Mouse (Mus musculus) C3H10T1/2 (cell line): ENCODE results near the gene Ctns. TPM values are rescaled to one million over a fixed set of nuclear protein-coding genes. Genes with fewer than 3 reads are reported as not detected.

Experiments
- polyA plus RNA-seq, 2 experiments: library from polyadenylated mRNA; unstranded; fragments of >200 nt; fragmentation: generic; extraction: Trizol; gene quantifications; one replicate each; pipeline ENCODE4 v1.2.1; 2012; ENCODE audit warnings: missing spikeins in 2 of 2

Ctns gene
- 10 to 100 TPM in 1 of 2 experiments, 1 to 10 TPM in 1; 2.2 to 17.8 TPM for polyA plus RNA-seq

DNA sequence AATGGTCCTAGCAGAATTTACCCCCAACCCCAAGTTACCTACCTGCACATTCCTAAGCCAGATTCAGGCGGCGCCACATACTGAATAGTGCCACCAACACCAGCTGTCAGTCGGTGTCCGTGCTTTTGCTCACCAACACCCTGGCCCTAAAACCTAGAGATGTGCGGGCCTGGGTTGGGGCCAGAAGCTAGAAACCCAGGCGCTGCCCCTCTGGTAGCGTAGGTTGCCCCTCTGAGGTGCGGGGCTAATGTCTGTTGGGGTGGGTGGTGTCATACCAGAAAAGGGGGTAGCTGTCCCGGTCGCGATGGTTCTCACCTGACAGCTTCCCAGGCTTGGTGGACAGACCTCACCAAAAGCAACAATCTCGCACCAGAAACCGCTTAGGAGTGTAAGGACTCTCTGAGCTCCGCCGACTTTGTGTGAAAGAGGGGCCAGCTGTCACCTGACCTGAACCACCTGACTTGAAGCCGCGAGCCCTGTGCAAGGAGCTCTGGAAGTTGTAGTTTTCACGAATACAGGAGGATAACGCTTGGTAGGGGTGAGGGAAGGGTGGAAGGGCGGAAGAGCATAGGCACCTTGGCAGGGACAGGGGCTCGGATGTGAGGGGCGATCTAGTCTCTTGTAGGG is at the start of gene Ctns:
Gene Ctns (minus strand): TSS at position 440 of the 627 bp plus-strand sequence.

DNA sequence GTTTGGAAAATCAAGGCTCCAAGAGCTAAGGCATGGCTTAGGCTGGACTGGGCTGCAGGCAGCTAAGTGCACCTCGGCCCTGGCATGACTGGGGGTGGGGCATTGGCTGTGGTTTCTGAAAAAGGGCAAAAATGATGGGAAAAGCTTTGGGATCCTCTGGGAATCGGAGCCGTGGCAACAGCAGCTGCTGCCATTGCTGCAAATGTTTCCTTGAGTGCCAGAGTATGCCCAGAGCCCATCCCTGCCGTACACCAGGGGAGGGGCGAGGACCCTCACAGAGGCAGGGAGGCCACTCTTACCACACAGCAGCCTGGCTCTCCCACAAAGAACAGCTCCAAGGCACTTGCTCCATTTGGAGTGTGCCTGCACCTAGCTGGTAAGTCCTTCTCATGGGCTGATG is 35.1 kb upstream of the Ctns start, which contains the start of gene Trpv1:
Gene Trpv1 (plus strand): TSS at position 301 of the 400 bp plus-strand sequence.

DNA sequence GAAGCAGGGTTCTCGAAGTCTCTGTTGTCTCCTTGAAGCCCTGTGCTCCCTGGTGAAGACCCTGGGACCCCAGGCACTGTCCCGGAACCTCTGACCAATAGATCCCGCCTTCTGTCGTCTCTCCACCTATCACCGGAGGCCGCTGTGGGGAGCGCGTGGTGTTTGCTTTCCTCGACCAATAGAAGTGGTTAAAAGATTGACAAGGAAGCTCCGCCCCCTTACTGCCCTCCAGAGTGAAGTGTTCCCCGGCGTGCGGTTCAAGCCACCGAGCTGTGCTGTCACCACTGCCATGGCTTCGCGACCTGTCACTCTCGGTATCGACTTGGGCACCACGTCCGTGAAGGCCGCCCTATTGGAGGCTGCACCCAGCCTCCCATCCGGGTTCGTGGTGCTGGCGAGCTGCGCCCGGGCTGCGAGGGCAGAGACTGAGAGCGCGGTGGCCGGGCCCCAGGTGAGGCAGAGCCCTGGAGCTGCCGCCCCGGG is 429 bp upstream of the Ctns start, which contains the start of gene Shpk:
Gene Shpk (plus strand): TSS at position 231 of the 483 bp plus-strand sequence.

DNA sequence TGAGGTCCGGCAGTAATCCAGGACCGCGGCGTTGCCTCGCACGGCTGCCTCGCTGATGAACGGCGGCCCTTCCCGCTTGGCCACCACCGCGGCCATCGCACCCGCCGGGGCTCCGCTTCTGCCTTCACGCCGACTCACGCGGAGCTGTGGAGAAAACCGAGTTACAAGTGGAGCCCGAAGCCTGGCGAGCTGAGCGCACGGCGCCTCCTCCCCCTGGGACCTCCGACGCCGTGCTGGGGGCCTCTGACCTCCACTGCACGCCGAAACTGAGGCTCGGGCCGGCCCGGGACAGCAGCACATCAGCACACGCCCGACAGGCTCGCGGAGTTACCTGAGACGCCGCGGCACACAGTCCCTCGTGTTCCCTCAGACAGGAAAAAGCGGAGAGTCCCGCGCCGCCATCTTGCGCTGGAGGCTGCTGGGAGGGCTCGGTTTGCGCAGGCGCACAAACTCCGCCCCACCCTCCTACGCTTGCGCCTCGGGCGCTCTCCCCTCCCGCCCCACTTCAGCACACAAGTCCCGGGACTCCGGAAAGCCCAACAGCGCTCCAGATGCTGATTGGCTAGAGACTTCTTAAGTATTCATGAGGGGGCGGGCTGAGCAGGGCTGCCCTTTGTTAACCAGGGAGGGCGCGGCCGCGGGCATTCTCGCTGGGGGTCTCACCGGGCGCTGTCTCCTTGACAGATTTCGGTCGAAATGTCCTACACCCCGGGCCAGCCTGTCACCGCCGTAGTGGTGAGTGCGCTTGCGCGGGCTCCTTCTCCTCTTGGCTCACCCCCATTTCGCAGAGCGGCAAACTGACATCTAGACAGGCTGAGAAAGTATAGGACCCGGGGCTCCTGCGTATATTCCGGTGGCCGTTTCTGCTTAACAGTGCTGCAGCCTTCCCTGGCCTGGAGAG is 22.0 kb downstream of the Ctns start, which contains the start of the genes Emc6 and Tax1bp3:
Gene Emc6 (minus strand): TSS at position 430 of the 901 bp plus-strand sequence.
Gene Tax1bp3 (plus strand): TSS at position 476 of the 901 bp plus-strand sequence.

DNA sequence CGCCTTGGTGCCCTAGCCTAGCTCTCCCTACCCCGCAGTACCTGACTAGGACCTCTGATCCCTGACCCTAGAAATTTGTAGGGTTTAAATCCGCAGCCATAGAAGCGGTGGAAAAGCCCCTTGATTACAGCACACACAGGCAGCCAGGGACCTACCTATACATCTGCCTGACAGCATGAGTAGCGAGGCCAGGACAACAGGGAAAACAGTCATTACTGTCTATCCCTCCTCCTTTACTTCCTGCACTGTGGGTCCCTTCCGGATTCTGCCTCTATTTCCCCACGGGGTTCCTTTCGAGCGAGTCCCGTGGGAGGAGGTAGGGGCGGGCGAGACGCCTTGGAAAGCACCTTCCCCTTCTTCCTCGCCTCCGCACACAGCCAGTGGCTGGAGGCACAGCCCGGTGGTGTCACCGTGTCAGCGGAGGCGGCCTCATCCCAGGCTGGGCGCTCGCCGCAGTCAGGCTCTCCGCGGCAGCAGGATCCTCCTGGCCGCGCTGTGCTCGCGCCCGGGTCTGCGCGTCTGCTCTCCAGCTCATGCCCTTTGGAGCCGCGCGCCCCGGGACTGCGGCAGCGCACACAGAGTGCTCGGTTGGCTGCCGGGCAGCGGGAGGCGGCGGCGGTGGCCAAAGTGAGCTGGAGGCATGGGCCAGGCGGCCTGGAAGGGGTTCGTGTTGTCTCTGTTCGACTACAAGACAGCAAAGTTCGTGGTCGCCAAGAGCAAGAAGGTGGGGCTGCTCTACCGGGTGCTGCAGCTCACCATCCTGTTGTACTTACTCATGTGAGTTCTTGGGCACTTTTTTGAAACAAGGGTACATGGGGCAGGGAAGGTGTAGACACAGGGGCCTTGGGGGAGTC is 38.7 kb downstream of the Ctns start, which contains the start of gene P2rx5:
Gene P2rx5 (plus strand): TSS at position 465 of the 854 bp plus-strand sequence.

DNA sequence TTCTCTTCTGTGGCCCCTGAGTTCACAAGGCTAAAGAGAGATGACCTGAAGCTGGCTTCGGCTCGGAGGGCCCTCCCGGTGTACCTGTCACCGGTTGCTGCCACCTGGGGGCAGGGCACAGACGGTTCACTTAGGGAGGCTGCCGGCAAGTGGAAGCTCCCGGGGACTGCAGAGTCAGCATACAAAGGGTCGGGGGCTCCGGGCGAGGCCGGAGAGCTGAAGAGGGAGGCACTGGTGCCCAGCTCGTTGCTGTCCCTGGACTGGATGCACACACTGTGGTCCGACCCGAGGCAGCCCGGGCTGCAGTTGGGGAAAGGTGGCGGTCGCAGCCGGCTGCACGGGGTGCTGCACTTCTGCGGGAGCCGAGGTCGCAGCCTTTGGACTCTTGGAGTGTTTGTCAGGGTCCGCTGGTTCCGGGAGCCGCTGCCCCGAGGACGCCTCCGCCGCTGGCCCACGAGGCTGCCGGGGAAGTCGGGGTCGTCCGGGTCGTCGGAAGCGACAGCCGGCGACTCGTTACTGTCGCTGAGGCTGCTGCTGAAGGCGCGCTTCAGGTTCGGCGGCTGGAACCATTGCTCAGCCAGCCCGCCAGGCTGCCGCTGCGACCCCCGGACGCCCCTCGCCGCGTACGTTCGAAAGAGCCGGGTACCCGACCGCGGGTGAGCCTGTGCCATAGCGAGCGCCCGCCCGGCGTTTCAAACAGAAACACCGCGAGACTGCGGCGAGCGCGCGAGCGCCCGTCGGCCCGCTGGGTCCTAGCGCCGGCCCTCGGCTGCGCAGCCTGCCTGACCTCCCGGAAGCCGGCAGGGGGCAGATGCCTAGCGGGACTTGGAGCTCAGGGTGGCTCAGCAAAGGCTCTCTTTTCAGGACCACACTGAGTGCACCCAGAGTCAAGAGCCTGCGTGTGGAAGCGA is 61.0 kb downstream of the Ctns start, which contains the start of gene Haspin:
Gene Haspin (minus strand): TSS at position 704 of the 911 bp plus-strand sequence.

Other genes with a start within 250 kb of the Ctns start
- under 1 TPM; 0.01 to 0.17 TPM for gene Atp2a3, start 237.9 kb downstream of the Ctns start, polyA plus RNA-seq
- under 1 TPM; 0.01 to 0.59 TPM for gene P2rx1, start 199.9 kb downstream of the Ctns start, polyA plus RNA-seq
- gene Camkk1, start 180.0 kb downstream of the Ctns start, polyA plus RNA-seq, result 1 to 10 TPM; 2.9 to 8.3 TPM
- gene Ncbp3, start 151.3 kb downstream of the Ctns start, polyA plus RNA-seq, result 1 to 10 TPM in 1 of 2 experiments, under 1 TPM in 1; 0.56 to 3.9 TPM
- gene Itgae, start 108.5 kb downstream of the Ctns start, polyA plus RNA-seq, result under 1 TPM; 0.04 to 0.07 TPM
- gene Haspin, start 60.7 kb downstream of the Ctns start, polyA plus RNA-seq, result 1 to 10 TPM; 4.8 to 5.8 TPM
- gene P2rx5, start 38.6 kb downstream of the Ctns start, polyA plus RNA-seq, result 1 to 10 TPM in 1 of 2 experiments, under 1 TPM in 1; 0.01 to 1.1 TPM
- gene Emc6, start 22.0 kb downstream of the Ctns start, polyA plus RNA-seq, result 10 to 100 TPM; 41.6 to 71.5 TPM
- 100 to 1,000 TPM; 122 to 202 TPM for gene Tax1bp3, start 22.0 kb downstream of the Ctns start, polyA plus RNA-seq
- 1 to 10 TPM in 1 of 2 experiments, under 1 TPM in 1; 0.42 to 4.1 TPM for gene Shpk, start 418 bp upstream of the Ctns start, polyA plus RNA-seq
- under 1 TPM in 1 of 2 experiments, not detected in 1; 0.11 TPM for gene Trpv1, start 35.2 kb upstream of the Ctns start, polyA plus RNA-seq
- gene Trpv3, start 68.3 kb upstream of the Ctns start, polyA plus RNA-seq, result under 1 TPM; under 0.01 to 0.02 TPM
- gene Aspa, start 130.6 kb upstream of the Ctns start, polyA plus RNA-seq, result 1 to 10 TPM in 1 of 2 experiments, under 1 TPM in 1; 0.75 to 3.2 TPM
- gene Gm49340, start 130.7 kb upstream of the Ctns start, polyA plus RNA-seq, result not detected
- gene Spata22, start 130.7 kb upstream of the Ctns start, polyA plus RNA-seq, result under 1 TPM in 1 of 2 experiments, not detected in 1; 0.06 TPM
- not detected for gene Olfr20, start 151.7 kb upstream of the Ctns start, polyA plus RNA-seq
- gene Olfr376, start 172.2 kb upstream of the Ctns start, polyA plus RNA-seq, result not detected
- gene Olfr1, start 200.6 kb upstream of the Ctns start, polyA plus RNA-seq, result not detected
- not detected for gene Olfr378, start 229.4 kb upstream of the Ctns start, polyA plus RNA-seq